Mouse (Mus musculus): ENCODE results near the gene 1700001J03Rik. TPM values are rescaled to one million over a fixed set of nuclear protein-coding genes. Genes with fewer than 3 reads are reported as not detected.

The 1700001J03Rik gene
- total and polyA plus RNA-seq, 3 experiments: 0.18 TPM; not detected in 2

DNA sequence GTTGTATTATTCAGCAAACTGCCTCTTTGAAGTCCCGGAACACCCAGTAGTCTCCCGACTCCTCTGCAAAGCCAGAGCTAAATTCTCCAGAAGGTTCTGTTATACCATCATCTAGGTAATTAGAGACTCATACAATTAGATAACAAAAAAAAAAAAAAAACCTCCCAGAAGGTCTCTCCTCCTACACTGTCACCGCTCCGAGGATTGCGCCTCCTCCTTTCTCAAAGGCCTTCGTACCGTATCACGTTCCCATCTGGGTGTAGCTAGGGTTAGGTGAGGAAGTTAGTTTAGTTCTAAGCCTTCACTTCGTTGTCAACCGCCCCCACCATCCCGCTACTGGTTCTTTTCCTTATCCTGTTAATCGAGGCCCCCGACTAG is 35.4 kb upstream of the 1700001J03Rik start:
- Histone ChIP-seq H3K9me3 (replicated peaks; ENCODE audit: insufficient read depth, low read length) (no peaks in the 10 kb centered on the region), H3K79me2 (ENCODE audit: control insufficient read depth, insufficient read depth, low read length, poor library complexity) (peaks cover 17% of the 10 kb centered on the region), H3K36me3 (ENCODE audit: control insufficient read depth in 1 of 2, insufficient read depth in 2 of 2, low read length in 2 of 2) (peaks cover 29 to 31% of the 10 kb centered on the region in 2 experiments), H3K4me1 (ENCODE audit: control insufficient read depth in 1 of 2, insufficient read depth in 2 of 2, low read length in 2 of 2) (peaks cover 3 to 7% of the 10 kb centered on the region in 2 experiments; a peak in 3 of 4 replicates), H3K9ac (ENCODE audit: control insufficient read depth, low read depth, low read length, poor library complexity, severe bottlenecking) (peak overlapping the region; percentile 65), H3K27me3 (ENCODE audit: control insufficient read depth in 1 of 2, insufficient read depth in 2 of 2, low read length in 2 of 2) (no peaks in the 10 kb centered on the region), H3K4me3 (ENCODE audit: control insufficient read depth in 1 of 2, insufficient read depth in 1 of 2, low read depth in 2 of 2, low read length in 2 of 2) (peak overlapping the region; percentile 58 to 68), H3K27ac (ENCODE audit: control insufficient read depth, low read depth, low read length) (peak overlapping the region; percentile 97)
- no peak for DNase-seq (ENCODE audit: low read depth, low spot score)
- TF ChIP-seq ETS1 (IDR thresholded peaks at IDR 0.05; ENCODE audit: low read depth, low read length): peak; percentile 50; the same call in 1 of the 2 replicates
- no peak for TF ChIP-seq ZC3H11A (IDR thresholded peaks at IDR 0.05; ENCODE audit: low read depth, low read length)
- TF ChIP-seq POLR2AphosphoS5 (IDR thresholded peaks at IDR 0.05; ENCODE audit: borderline replicate concordance, low read depth, low read length): no peak
- no peak for TF ChIP-seq CTCF (IDR thresholded peaks at IDR 0.05 in 2 of 3, conservative IDR thresholded peaks at IDR 0.05 in 1 of 3; ENCODE audit: control insufficient read depth in 1 of 3, insufficient read depth in 1 of 3, low read depth in 2 of 3, low read length in 3 of 3, poor library complexity in 1 of 3, severe bottlenecking in 1 of 3)
- peak; percentile 98 for TF ChIP-seq ZNF384 (IDR thresholded peaks at IDR 0.05; ENCODE audit: low read depth, low read length)
- TF ChIP-seq ZMIZ1 (IDR thresholded peaks at IDR 0.05; ENCODE audit: low read depth, low read length): 0 out of 2 replicates have a peak, but pooled peaks have one; percentile 62
- peak; percentile 58; the same call in 1 of the 2 replicates for TF ChIP-seq MAZ (IDR thresholded peaks at IDR 0.05; ENCODE audit: low read depth, low read length)
- peak; percentile 31 for TF ChIP-seq NELFE (IDR thresholded peaks at IDR 0.05; ENCODE audit: low read depth, low read length)
- no peak for TF ChIP-seq GABPA (IDR thresholded peaks at IDR 0.05; ENCODE audit: low read depth, low read length)
- TF ChIP-seq MYC (IDR thresholded peaks at IDR 0.05; ENCODE audit: low read depth, low read length): peak; percentile 57; the same call in 1 of the 2 replicates
- TF ChIP-seq TBP (IDR thresholded peaks at IDR 0.05; ENCODE audit: low read depth, low read length): peak; percentile 74
- no peak; the same call in 1 of the 2 replicates for TF ChIP-seq CHD1 (IDR thresholded peaks at IDR 0.05; ENCODE audit: low read depth, low read length)
- peak; percentile 82 for TF ChIP-seq MAX (IDR thresholded peaks at IDR 0.05; ENCODE audit: low read length)
- peak; percentile 41 for TF ChIP-seq TCF12 (IDR thresholded peaks at IDR 0.05; ENCODE audit: low read depth, low read length)
- peak; percentile 79; the same call in 1 of the 2 replicates for TF ChIP-seq SIN3A (IDR thresholded peaks at IDR 0.05; ENCODE audit: low read length)
- peak; percentile 70 for TF ChIP-seq GATA1 (IDR thresholded peaks at IDR 0.05; ENCODE audit: low read depth, low read length)
- TF ChIP-seq TAL1 (IDR thresholded peaks at IDR 0.05; ENCODE audit: low read length): no peak
- 0 out of 2 replicates have a peak, but pooled peaks have one; percentile 46 for TF ChIP-seq MAFK (IDR thresholded peaks at IDR 0.05; ENCODE audit: borderline replicate concordance, low read depth, low read length)
- no peak; a peak in 1 of 4 replicates for TF ChIP-seq POLR2A (IDR thresholded peaks at IDR 0.05; ENCODE audit: control insufficient read depth in 1 of 2, insufficient read depth in 1 of 2, low read depth in 1 of 2, low read length in 2 of 2, poor library complexity in 1 of 2)
- peak; percentile 57 for TF ChIP-seq MYB (IDR thresholded peaks at IDR 0.05; ENCODE audit: low read depth, low read length)
- no peak for TF ChIP-seq UBTF (IDR thresholded peaks at IDR 0.05; ENCODE audit: borderline replicate concordance, insufficient read depth, low read depth, low read length)
- peak; percentile 59; the same call in 1 of the 2 replicates for TF ChIP-seq ZKSCAN1 (IDR thresholded peaks at IDR 0.05; ENCODE audit: low read depth, low read length)
- TF ChIP-seq EP300 (IDR thresholded peaks at IDR 0.05; ENCODE audit: low read depth in 1 of 2, low read length in 2 of 2): peak; percentile 56 to 59
- TF ChIP-seq E2F4 (IDR thresholded peaks at IDR 0.05; ENCODE audit: borderline replicate concordance, low read depth, low read length): no peak; the same call in none of the 2 replicates
- TF ChIP-seq MXI1 (IDR thresholded peaks at IDR 0.05; ENCODE audit: low read depth, low read length): peak; percentile 82
- TF ChIP-seq BHLHE40 (IDR thresholded peaks at IDR 0.05; ENCODE audit: borderline replicate concordance, low read depth, low read length): peak; percentile 70
- TF ChIP-seq NRF1 (IDR thresholded peaks at IDR 0.05; ENCODE audit: insufficient read depth, low read depth, low read length, poor library complexity, severe bottlenecking): no peak
- TF ChIP-seq KAT2A (conservative IDR thresholded peaks at IDR 0.05; ENCODE audit: low read depth, low read length): no peak
- no peak for TF ChIP-seq HCFC1 (IDR thresholded peaks at IDR 0.05; ENCODE audit: low read depth, low read length)
- TF ChIP-seq USF2 (IDR thresholded peaks at IDR 0.05; ENCODE audit: borderline replicate concordance in 1 of 2, insufficient read depth in 1 of 2, low read depth in 1 of 2, low read length in 2 of 2): no peak
- no peak for TF ChIP-seq MEF2A (IDR thresholded peaks at IDR 0.05; ENCODE audit: extremely low read depth, insufficient replicate concordance, low read depth, low read length, poor library complexity, severe bottlenecking)
- no peak for TF ChIP-seq POLR2AphosphoS2 (IDR thresholded peaks at IDR 0.05; ENCODE audit: low read length)
- TF ChIP-seq RCOR1 (IDR thresholded peaks at IDR 0.05; ENCODE audit: low read depth, low read length): peak; percentile 31; the same call in 1 of the 2 replicates
- TF ChIP-seq ELF1 (IDR thresholded peaks at IDR 0.05; ENCODE audit: low read depth, low read length): no peak
- 0 out of 2 replicates have a peak, but pooled peaks have one; percentile 5 for TF ChIP-seq CHD2 (IDR thresholded peaks at IDR 0.05; ENCODE audit: low read length)
- TF ChIP-seq JUND (IDR thresholded peaks at IDR 0.05; ENCODE audit: low read depth, low read length): 0 out of 2 replicates have a peak, but pooled peaks have one; percentile 28
